Mouse (Mus musculus): ENCODE data around the gene Sema3e. TPM values are rescaled to one million over a fixed set of nuclear protein-coding genes. Genes with fewer than 3 reads are reported as not detected.

The Sema3e gene
- total RNA-seq, 2 experiments from 2014 or later = 0.40 to 0.99 TPM

DNA sequence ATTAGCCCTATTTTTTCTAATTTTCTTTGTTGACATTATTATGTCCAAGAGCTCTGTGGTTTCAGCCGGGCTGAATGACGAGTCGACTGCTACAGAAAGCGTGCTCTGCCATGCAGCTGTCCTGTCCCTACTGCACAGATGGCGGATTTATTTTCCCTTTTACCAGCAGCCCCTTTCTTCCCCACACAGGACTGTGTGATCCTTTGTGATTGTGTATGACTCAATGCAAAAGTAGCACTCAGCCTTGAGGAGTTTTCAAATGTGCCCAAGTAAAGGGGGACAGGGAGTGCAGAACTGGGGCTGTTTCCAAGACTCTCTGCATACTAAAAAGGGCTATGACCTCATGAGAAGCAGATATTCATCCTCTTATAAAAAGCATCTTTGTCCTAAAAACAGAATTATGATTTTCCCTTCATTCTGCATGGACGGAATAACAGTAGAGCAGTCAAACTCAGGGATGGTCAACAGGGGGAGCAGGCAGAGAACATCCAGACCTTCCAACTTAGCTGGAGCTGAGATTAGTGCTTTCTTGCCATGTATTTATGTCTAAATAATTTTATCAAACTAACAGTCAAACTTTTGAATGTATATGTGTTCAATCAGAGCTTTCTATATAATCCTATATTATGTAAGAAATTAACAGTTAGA is 170.2 kb downstream of the Sema3e start:
- DNase-seq (ENCODE audit: low spot score in 2 of 2) = no peak

DNA sequence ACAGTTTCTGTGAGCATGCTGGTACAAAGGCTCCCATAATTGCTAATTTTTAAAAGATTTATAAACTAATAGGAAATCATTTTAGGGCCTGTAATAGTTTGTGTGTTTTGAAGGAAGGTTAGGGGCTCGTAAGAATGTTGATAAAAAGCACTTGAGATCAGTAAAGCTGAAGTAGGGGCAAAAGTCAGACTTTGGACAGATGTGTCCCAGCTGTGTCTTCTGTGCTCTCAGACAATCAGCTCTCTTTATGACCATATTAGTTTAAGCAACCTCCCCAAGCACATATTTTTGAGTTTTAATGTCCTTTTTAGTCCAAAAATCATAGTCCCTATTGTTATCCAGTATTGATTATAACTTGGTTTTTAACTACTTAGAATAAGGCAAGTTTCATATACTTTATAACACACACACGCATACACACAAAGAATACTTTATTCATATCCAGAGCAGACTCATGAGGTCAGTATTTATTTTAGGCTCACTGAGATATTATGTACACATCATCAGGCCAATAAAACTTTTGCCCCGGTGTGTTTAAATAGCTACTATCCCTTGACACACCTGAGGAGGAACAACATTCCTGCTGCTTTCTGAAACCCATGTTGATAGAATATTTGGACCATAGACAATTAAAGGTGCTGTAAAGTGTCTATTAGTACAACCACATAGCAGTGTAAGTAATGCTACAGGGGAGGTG is 173.4 kb downstream of the Sema3e start:
- DNase-seq (ENCODE audit: low spot score in 2 of 2) = no peak

DNA sequence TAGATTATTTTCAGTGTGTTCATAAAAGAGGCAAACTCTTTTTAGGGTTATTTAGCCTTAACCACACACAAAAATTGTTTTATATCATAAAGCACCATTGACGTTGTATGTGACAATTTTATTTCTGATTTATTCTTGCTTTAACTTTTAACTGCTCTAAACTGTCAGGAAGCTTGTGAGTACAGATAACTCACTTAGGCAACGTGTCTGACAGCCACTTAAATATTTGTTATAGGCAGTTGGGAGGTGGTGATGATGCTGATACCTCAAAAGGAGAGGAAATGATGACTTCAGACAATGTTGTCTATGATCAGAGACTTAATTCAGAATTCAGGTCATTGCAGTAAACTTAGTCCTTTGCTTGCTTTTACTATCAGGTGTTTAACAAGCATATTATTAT is 181.7 kb downstream of the Sema3e start:
- no peak for DNase-seq (ENCODE audit: low spot score in 2 of 2)

DNA sequence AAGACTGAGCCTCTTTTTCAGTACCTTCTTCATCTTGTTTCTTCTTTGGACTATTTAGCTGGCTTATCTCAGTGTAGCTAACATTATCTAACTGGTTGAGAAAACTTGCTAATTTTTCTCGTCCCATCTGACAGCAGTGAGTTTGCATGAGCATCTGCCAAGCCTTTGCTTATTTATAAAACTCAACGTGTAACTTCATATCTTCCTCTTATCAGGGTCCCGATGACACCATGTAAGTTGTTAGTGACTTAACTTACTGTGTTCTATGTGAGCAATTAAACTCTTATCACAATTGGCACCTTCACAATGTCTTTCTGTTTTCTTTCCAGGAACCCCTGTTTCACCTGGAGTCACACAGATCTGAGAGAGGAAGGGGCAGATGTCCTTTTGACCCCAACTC is 184.9 kb downstream of the Sema3e start:
- DNase-seq (ENCODE audit: low spot score in 2 of 2) = no peak

DNA sequence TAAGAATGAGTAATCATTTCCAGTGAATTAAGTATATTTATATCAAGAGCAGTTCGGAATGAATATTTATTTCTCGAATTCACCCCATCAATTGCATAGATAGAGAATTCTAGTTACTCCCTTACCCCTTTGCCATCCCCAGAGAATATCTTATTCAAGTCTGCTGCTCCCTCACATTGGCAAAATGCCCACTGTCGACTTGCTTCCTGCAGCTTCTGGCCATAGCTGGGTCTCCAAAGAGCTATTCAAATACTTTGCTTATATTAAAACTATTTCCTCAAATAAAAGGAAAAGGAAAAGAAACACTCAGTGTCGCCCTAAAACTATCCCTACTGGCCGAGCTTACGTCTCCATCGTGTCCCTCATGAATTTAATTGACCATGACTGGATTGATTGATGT is 191.1 kb downstream of the Sema3e start:
- DNase-seq (ENCODE audit: low spot score in 2 of 2) = no peak

DNA sequence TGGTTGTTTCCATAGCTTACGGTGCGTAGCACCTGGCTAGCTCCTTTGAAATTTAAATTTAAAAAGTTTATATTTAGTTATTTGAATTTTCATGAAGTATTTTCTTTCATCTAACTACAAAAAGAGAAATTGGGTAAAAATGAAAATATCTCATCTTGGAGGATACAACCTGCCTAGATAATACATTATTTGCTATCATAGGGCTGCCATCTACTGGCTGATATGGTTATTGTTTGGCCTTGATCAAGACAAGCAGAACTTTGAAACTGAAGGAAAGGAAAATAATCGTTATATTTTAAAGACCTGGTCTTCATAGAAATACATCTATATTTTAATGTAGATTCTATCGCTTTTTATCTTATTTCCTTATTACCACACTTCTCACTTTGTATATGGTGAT is 193.6 kb downstream of the Sema3e start:
- no peak for DNase-seq (ENCODE audit: low spot score in 2 of 2)

DNA sequence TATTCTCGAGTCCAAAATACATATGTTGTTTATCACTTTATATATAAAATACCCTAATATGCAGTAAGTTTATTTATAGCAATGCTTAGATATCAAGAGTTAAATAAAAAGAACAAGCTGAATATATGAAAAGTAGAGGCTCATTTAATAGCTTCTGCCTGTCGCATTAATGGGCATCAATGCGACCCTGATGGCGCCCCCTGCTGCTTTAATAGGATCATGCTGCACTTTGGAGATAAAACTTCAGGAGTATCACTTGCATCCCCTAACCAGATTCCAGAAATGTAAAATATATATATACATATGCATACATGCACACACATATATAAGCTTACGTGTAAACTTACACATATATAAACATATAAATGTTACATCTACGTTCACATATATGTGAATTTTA is 199.4 kb downstream of the Sema3e start:
- DNase-seq (ENCODE audit: low spot score in 2 of 2) = no peak

DNA sequence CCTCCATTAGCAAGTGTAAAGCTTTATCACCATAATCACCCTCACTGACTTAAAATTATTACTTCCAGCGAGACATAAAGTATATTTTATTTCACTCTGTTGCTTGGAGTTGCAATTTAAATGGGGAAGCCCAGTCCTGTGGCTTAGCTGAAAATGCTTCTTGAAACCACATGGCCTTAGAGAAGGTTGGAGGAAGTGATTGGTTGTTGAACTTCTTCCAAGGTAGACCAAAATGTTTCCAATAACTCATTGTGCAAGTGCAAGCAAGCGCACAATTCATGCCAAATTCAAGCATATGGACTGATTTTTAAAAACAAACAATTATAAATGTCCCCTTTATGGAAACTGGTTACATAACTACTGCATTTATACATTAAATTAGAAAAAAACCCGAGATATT is 206.0 kb downstream of the Sema3e start:
- no peak for DNase-seq (ENCODE audit: low spot score in 2 of 2)

DNA sequence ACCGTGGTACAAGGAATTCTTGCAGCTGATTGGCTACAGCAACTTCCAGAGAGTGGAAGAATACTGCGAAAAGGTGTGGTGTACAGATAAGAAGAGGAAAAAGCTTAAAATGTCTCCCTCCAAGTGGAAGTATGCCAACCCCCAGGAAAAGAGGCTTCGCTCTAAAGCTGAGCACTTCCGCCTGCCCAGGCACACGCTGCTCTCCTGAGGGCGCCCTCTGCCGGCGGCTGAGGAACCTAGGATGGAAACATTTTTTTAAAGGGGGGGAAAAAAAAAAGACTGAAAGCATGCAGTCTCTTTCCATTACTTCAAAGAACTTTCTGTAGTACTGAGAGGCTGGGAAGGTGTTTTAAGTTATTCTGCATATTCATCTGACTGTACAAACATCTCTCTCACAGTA is 227.5 kb downstream of the Sema3e start:
- peak in 1 of 2 experiments; percentile 2 for DNase-seq (ENCODE audit: low spot score in 2 of 2)

DNA sequence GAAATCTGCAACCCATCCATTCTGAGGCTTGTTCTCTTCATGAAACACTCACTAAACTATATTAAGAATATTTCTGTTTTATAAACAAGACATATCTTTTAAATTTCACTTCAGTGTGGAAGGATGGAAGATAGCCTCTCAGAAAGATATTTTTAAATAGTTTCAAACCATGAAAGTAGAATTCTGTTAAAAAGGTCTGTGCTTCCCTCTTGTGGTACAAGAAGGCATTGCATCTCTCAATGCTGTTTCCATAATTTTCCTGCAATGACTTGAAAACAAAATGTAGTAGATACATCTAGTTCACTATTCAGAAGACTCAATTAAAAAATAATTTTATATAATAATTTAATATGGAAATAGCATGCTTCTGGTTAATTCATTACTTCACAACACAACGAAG is 228.3 kb downstream of the Sema3e start:
- no peak for DNase-seq (ENCODE audit: low spot score in 2 of 2)

DNA sequence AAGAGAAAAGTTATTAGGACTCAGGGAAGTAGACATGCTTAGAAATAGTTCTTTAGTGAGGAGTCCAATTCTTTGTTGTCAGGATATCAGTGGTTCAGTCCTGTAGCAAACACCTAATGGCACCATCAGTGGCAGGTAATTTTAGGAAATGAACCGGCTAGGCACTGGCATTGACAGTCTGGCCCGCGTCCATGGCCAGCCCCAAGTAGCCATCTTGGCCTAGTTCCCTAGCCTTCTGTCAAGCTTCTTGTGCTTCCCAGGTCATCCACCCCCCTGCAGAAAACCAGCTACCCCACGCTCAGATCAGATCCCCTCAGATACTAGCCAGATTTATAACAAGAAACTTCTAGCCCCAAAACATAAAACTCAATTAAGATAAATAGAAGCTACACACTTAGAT is 235.1 kb downstream of the Sema3e start:
- DNase-seq (ENCODE audit: low spot score in 2 of 2) = no peak

DNA sequence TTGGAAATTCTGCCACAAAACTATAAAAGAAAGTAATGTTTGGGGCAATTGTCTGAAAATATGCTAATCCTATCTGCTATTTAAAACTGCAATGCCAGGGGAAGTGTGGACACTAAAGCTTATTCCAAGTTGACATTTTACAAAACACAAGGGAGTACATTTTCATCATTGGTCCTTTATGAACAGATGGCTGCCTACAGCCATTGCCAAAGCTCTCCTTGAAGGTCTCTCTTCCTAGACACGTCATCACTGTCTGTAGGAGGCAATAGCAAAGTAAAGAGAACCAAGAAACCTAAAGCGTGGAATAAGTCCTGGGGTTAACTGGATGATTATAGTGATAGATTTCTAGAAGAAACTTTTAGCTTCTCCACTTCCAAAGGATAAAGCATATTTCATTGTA is 242.3 kb downstream of the Sema3e start:
- no peak for DNase-seq (ENCODE audit: low spot score in 2 of 2)

Other genes starting within 250 kb of the Sema3e start
- not detected for gene Speer3, start 233.7 kb upstream of the Sema3e start, total RNA-seq (2021)

Measured in adrenal gland, adult 18-20 months (tissue).